Mouse (Mus musculus) CH12.LX (cell line): ENCODE measurements around the gene Crybb1. TPM values are rescaled to one million over a fixed set of nuclear protein-coding genes. Genes with fewer than 3 reads are reported as not detected.

Experiments
- DNase-seq: peaks from one replicate; pipeline ENCODE4 v3.0.0-alpha.2; 2013; ENCODE audit errors: extremely low read depth
- H3K27ac ChIP-seq: 2 replicates; pipeline ENCODE4 v1.5.1; 2012; ENCODE audit warnings: low read depth, mild to moderate bottlenecking, control low read depth, moderate library complexity; ENCODE audit not compliant: insufficient read depth
- H3K27me3 ChIP-seq: replicated peaks from 2 replicates; pipeline ENCODE3; 2012; ENCODE audit warnings: inconsistent platforms
- H3K36me3 ChIP-seq, 2 experiments: replicated peaks in 1 of 2; 2 replicates each; pipeline versions ENCODE3 to v1.6.1; 2012; ENCODE audit warnings: inconsistent platforms in 1 of 2, low read length in 1 of 2, mild to moderate bottlenecking in 1 of 2, mixed read lengths in 1 of 2, moderate library complexity in 1 of 2; ENCODE audit not compliant: control insufficient read depth in 1 of 2, insufficient read depth in 1 of 2
- H3K4me1 ChIP-seq, 2 experiments: 2 replicates each; pipeline ENCODE4 v1.6.1; 2012; ENCODE audit warnings: inconsistent platforms in 1 of 2, moderate library complexity in 1 of 2; ENCODE audit not compliant: insufficient read depth in 2 of 2, control insufficient read depth in 1 of 2
- H3K4me2 ChIP-seq: 2 replicates; pipeline ENCODE4 v1.6.1; 2012; ENCODE audit warnings: low read depth, mild to moderate bottlenecking, control low read depth; ENCODE audit not compliant: poor library complexity, insufficient read depth, severe bottlenecking
- H3K4me3 ChIP-seq, 3 experiments: fragments of 150-350 bp in 1 of 3; sonication (generic) in 1 of 3; replicated peaks in 1 of 3; 2 replicates each; pipeline versions ENCODE3 to v1.5.1; 2011 to 2012; ENCODE audit warnings: low read depth in 2 of 3, low read length in 2 of 3, mild to moderate bottlenecking in 2 of 3, moderate library complexity in 2 of 3, control low read depth in 1 of 3, improper control_type of control experiment in 1 of 3, inconsistent platforms in 1 of 3, mixed read lengths in 1 of 3; ENCODE audit not compliant: poor library complexity in 1 of 3
- H3K79me2 ChIP-seq: replicated peaks from 2 replicates; pipeline ENCODE4 v1.6.1; 2012; ENCODE audit warnings: mild to moderate bottlenecking, moderate library complexity; ENCODE audit not compliant: control insufficient read depth, poor library complexity, insufficient read depth, severe bottlenecking; ENCODE audit errors: extremely low read depth
- H3K9ac ChIP-seq: 2 replicates; pipeline ENCODE4 v1.6.1; 2012; ENCODE audit warnings: low read depth, mild to moderate bottlenecking, control low read depth, moderate library complexity; ENCODE audit not compliant: insufficient read depth
- H3K9me3 ChIP-seq: replicated peaks from 2 replicates; pipeline ENCODE3; 2012; ENCODE audit warnings: low read length, inconsistent platforms, mixed read lengths
- BHLHE40 ChIP-seq: IDR thresholded peaks from 2 replicates; pipeline ENCODE4 v1.6.1; 2011; ENCODE audit warnings: mild to moderate bottlenecking, low read depth, low read length, improper control_type of control experiment
- CHD1 ChIP-seq: IDR thresholded peaks from 2 replicates; pipeline ENCODE4 v1.6.1; 2012; ENCODE audit warnings: low read depth, low read length, improper control_type of control experiment, inconsistent platforms
- CHD2 ChIP-seq: IDR thresholded peaks from 2 replicates; pipeline ENCODE4 v1.6.1; 2011; ENCODE audit warnings: low read length, improper control_type of control experiment
- E2F4 ChIP-seq: IDR thresholded peaks from 2 replicates; pipeline ENCODE4 v1.6.1; 2011; ENCODE audit warnings: low read depth, low read length, improper control_type of control experiment; ENCODE audit not compliant: insufficient replicate concordance
- ELF1 ChIP-seq: IDR thresholded peaks from 2 replicates; pipeline ENCODE4 v1.6.1; 2014; ENCODE audit warnings: low read depth, mild to moderate bottlenecking, inconsistent platforms, low read length, improper control_type of control experiment
- EP300 ChIP-seq: IDR thresholded peaks from 2 replicates; pipeline ENCODE4 v1.6.1; 2011; ENCODE audit warnings: low read length, improper control_type of control experiment
- ETS1 ChIP-seq: conservative IDR thresholded peaks from 2 replicates; pipeline ENCODE4 v1.6.1; 2012; ENCODE audit warnings: low read depth, mild to moderate bottlenecking, inconsistent platforms, low read length, improper control_type of control experiment, moderate library complexity
- GABPA ChIP-seq: IDR thresholded peaks from 2 replicates; pipeline ENCODE4 v1.6.1; 2012; ENCODE audit warnings: low read depth, low read length, improper control_type of control experiment, inconsistent platforms; ENCODE audit not compliant: insufficient replicate concordance
- HCFC1 ChIP-seq: IDR thresholded peaks from 2 replicates; pipeline ENCODE4 v1.6.1; 2012; ENCODE audit warnings: low read depth, mild to moderate bottlenecking, inconsistent platforms, low read length, improper control_type of control experiment
- IRF4 ChIP-seq: IDR thresholded peaks from 2 replicates; pipeline ENCODE4 v1.6.1; 2014; ENCODE audit warnings: low read depth, mild to moderate bottlenecking, inconsistent platforms, low read length, improper control_type of control experiment
- JUN ChIP-seq: IDR thresholded peaks from 2 replicates; pipeline ENCODE4 v1.6.1; 2011; ENCODE audit warnings: low read depth, mild to moderate bottlenecking, low read length, improper control_type of control experiment, moderate library complexity; ENCODE audit not compliant: insufficient read depth
- JUND ChIP-seq: conservative IDR thresholded peaks from 2 replicates; pipeline ENCODE4 v1.6.1; 2011; ENCODE audit warnings: low read depth, low read length, improper control_type of control experiment
- KAT2A ChIP-seq: IDR thresholded peaks from 2 replicates; pipeline ENCODE4 v1.6.1; 2012; ENCODE audit warnings: low read length, improper control_type of control experiment, inconsistent platforms; ENCODE audit not compliant: insufficient replicate concordance
- MAFK ChIP-seq: IDR thresholded peaks from 2 replicates; pipeline ENCODE4 v1.6.1; 2011; ENCODE audit warnings: low read length, improper control_type of control experiment; ENCODE audit not compliant: insufficient replicate concordance
- MAX ChIP-seq: IDR thresholded peaks from 2 replicates; pipeline ENCODE4 v1.6.1; 2011; ENCODE audit warnings: low read length, improper control_type of control experiment
- MAZ ChIP-seq: IDR thresholded peaks from 2 replicates; pipeline ENCODE4 v1.6.1; 2012; ENCODE audit warnings: low read depth, mild to moderate bottlenecking, inconsistent platforms, low read length, improper control_type of control experiment, moderate library complexity
- MEF2A ChIP-seq: IDR thresholded peaks from 2 replicates; pipeline ENCODE4 v1.6.1; 2014; ENCODE audit warnings: low read depth, mild to moderate bottlenecking, inconsistent platforms, low read length, improper control_type of control experiment, borderline replicate concordance
- MYC ChIP-seq: IDR thresholded peaks from 2 replicates; pipeline ENCODE4 v1.6.1; 2011; ENCODE audit warnings: low read depth, mild to moderate bottlenecking, improper control_type of control experiment, low read length
- NELFE ChIP-seq: IDR thresholded peaks from 2 replicates; pipeline ENCODE4 v1.6.1; 2011; ENCODE audit warnings: low read depth, low read length, improper control_type of control experiment
- NRF1 ChIP-seq: IDR thresholded peaks from 2 replicates; pipeline ENCODE4 v1.6.1; 2014; ENCODE audit warnings: low read depth, mild to moderate bottlenecking, inconsistent platforms, low read length, improper control_type of control experiment, moderate library complexity
- PAX5 ChIP-seq: IDR thresholded peaks from 2 replicates; pipeline ENCODE4 v1.6.1; 2012; ENCODE audit warnings: low read length, inconsistent platforms, mixed read lengths
- POLR2A ChIP-seq: IDR thresholded peaks from 2 replicates; pipeline ENCODE4 v1.6.1; 2011; ENCODE audit warnings: low read depth, mild to moderate bottlenecking, improper control_type of control experiment, low read length
- POLR2AphosphoS2 ChIP-seq: IDR thresholded peaks from 2 replicates; pipeline ENCODE4 v1.6.1; 2011; ENCODE audit warnings: low read depth, low read length, improper control_type of control experiment
- RAD21 ChIP-seq: IDR thresholded peaks from 2 replicates; pipeline ENCODE4 v1.6.1; 2011; ENCODE audit warnings: low read depth, mild to moderate bottlenecking, low read length, improper control_type of control experiment, moderate library complexity
- RCOR1 ChIP-seq: conservative IDR thresholded peaks from 2 replicates; pipeline ENCODE4 v1.6.1; 2012; ENCODE audit warnings: low read depth, mild to moderate bottlenecking, inconsistent platforms, low read length, improper control_type of control experiment
- SIN3A ChIP-seq: IDR thresholded peaks from 2 replicates; pipeline ENCODE4 v1.6.1; 2012; ENCODE audit warnings: low read length, improper control_type of control experiment, inconsistent platforms
- SMC3 ChIP-seq: IDR thresholded peaks from 2 replicates; pipeline ENCODE4 v1.6.1; 2011; ENCODE audit warnings: low read depth, low read length, improper control_type of control experiment
- TCF12 ChIP-seq: IDR thresholded peaks from 2 replicates; pipeline ENCODE4 v1.6.1; 2014; ENCODE audit warnings: low read depth, mild to moderate bottlenecking, inconsistent platforms, low read length, improper control_type of control experiment
- UBTF ChIP-seq: IDR thresholded peaks from 2 replicates; pipeline ENCODE4 v1.6.1; 2012; ENCODE audit warnings: low read depth, mild to moderate bottlenecking, inconsistent platforms, low read length, improper control_type of control experiment, moderate library complexity
- USF1 ChIP-seq: IDR thresholded peaks from 2 replicates; pipeline ENCODE4 v1.6.1; 2014; ENCODE audit warnings: low read depth, mild to moderate bottlenecking, inconsistent platforms, low read length, improper control_type of control experiment
- ZC3H11A ChIP-seq: IDR thresholded peaks from 2 replicates; pipeline ENCODE4 v1.6.1; 2012; ENCODE audit warnings: low read depth, mild to moderate bottlenecking, inconsistent platforms, low read length, improper control_type of control experiment
- ZKSCAN1 ChIP-seq: IDR thresholded peaks from 2 replicates; pipeline ENCODE4 v1.6.1; 2012; ENCODE audit warnings: low read depth, inconsistent platforms, low read length, improper control_type of control experiment, borderline replicate concordance
- ZMIZ1 ChIP-seq: IDR thresholded peaks from 2 replicates; pipeline ENCODE4 v1.6.1; 2012; ENCODE audit warnings: low read depth, mild to moderate bottlenecking, inconsistent platforms, low read length, improper control_type of control experiment
- ZNF384 ChIP-seq: IDR thresholded peaks from 2 replicates; pipeline ENCODE4 v1.6.1; 2012; ENCODE audit warnings: low read depth, low read length, improper control_type of control experiment, inconsistent platforms
- dilution Hi-C: fragments of 300-500 bp; cut with MboI; formaldehyde crosslinking; loops from 2 replicates; pipeline ENCODE4 v1.14.3; 2020; ENCODE audit warnings: low sequenced_read_pairs; ENCODE audit not compliant: extremely low pct_unique_long_range_greater_than_20kb, extremely low pct_ligation_motif_present
- in situ Hi-C: fragments of 300-500 bp; cut with MboI; formaldehyde crosslinking; loops from 3 replicates; pipeline ENCODE4 v1.14.3; 2019; ENCODE audit warnings: low sequenced_read_pairs, low pct_ligation_motif_present, low pct_unique_long_range_greater_than_20kb, mixed read lengths
- polyA plus RNA-seq: library from polyadenylated mRNA; unstranded; fragments of >175 nt; gene quantifications from 2 replicates; pipeline ENCODE4 v1.2.1, GENCODE M21; 2012; ENCODE audit warnings: low read depth; ENCODE audit not compliant: insufficient read length
- total RNA-seq, 2 experiments: library from RNA; depleted of rRNA; stranded (reverse); fragments of 300-350 nt in 1 of 2; fragments of >200 nt in 1 of 2; gene quantifications; 2 replicates each; pipeline ENCODE4 v1.2.3; 2012 to 2014

The Crybb1 gene
- total and polyA plus RNA-seq, 3 experiments = not detected

GRCm38 (mm10) chr5:112270764-112271541 lies 15.3 kb downstream of the Crybb1 start (continued):
- TF ChIP-seq ZMIZ1 = no peak
- TF ChIP-seq PAX5 = no peak
- no peak for TF ChIP-seq MAX
- TF ChIP-seq CHD1 = no peak
- TF ChIP-seq ELF1 = no peak
- TF ChIP-seq EP300 = peak; percentile 57
- TF ChIP-seq GABPA = no peak
- no peak for TF ChIP-seq ZC3H11A
- no peak for TF ChIP-seq CHD2
- no peak for TF ChIP-seq KAT2A
- peak; percentile 85 for TF ChIP-seq IRF4
- no peak; the same call in 1 of the 2 replicates for TF ChIP-seq RCOR1
- TF ChIP-seq MAFK = 0 out of 2 replicates have a peak, but pooled peaks have one; percentile 33

- H3K4me1 ChIP-seq = peaks cover 30 to 85% of the 10 kb centered on the region in 2 experiments
- TF ChIP-seq KAT2A (0 out of 2 replicates have a peak, but pooled peaks have one; percentile 50), POLR2AphosphoS2 (no peak), HCFC1 (peak; percentile 14; the same call in 1 of the 2 replicates), SMC3 (peak; percentile 16; the same call in 1 of the 2 replicates), ZMIZ1 (no peak), MAFK (peak; percentile 85), ZNF384 (peak; percentile 34; the same call in 1 of the 2 replicates), MAX (peak; percentile 86), CHD1 (no peak), UBTF (no peak), MAZ (peak; percentile 89), RCOR1 (peak; percentile 98), BHLHE40 (peak; percentile 97), ZKSCAN1 (no peak), ELF1 (no peak), POLR2A (no peak), SIN3A (peak; percentile 87), USF1 (no peak), MYC (peak; percentile 87; the same call in 1 of the 2 replicates), NRF1 (no peak), RAD21 (no peak; the same call in 1 of the 2 replicates), IRF4 (peak; percentile 99), TCF12 (peak; percentile 98), JUND (peak; percentile 80), NELFE (no peak), JUN (peak; percentile 67; the same call in 1 of the 2 replicates), PAX5 (no peak), ETS1 (peak; percentile 95), E2F4 (0 out of 2 replicates have a peak, but pooled peaks have one; percentile 28), MEF2A (peak; percentile 84)
Observed at GRCm38 (mm10) chr5:112272934-112273333, 17.3 kb downstream of the Crybb1 start.

More at GRCm38 (mm10) chr5:112272934-112273333, 17.3 kb downstream of the Crybb1 start:
- Histone ChIP-seq H3K4me3 (no peak overlapping the region), H3K27me3 (peaks cover 26% of the 10 kb centered on the region), H3K4me2 (peak overlapping the region; percentile 8; the same call in 1 of the 2 replicates), H3K9ac (no peak overlapping the region), H3K36me3 (no peaks in the 10 kb centered on the region), H3K79me2 (0 out of 2 replicates have a peak, but pooled peaks cover 2% of the 10 kb centered on the region), H3K27ac (peak overlapping the region; percentile 78), H3K9me3 (no peaks in the 10 kb centered on the region)
- dilution Hi-C loops (no loop called here), in situ Hi-C loops (loop anchor here (10.0 kb wide), 1 partner anchor 52 kb away; the partner anchor contains the start of gene Tfip11)
- DNase-seq = peak; percentile 78
